19 mouse cellular contexts compared by ENCODE assay signal in genomic region chr17:11795979-11796378, GRCm38 (mm10).
DNase-seq lines count a peak whose midpoint lies in the region; ATAC-seq and TF ChIP-seq lines count a peak whose summit lies in the region.
"Had no signal": no experiment of that assay in that cellular context is flagged by ENCODE, and none has a peak within 500 bp of the region (broad histone marks: within the 10 kb centered on the region; RNA-seq: fewer than 3 reads in every experiment).

No protein-coding gene starts in this region.

- ATAC-seq in megakaryocyte progenitor cell, adult 5-6 weeks (replicated peaks; ENCODE audit: poor library complexity), result peak; percentile 31; the same call in 1 of the 2 replicates
- ATAC-seq: activated CD4-positive, CD25-positive, alpha-beta regulatory T cell, adult 4 months; CD4-positive, CD25-positive, alpha-beta regulatory T cell, adult 4 months; Patski had no signal

- no peaks in the 10 kb centered on the region for H3K27me3 ChIP-seq in MEL (ENCODE audit: control insufficient read depth in 1 of 2, insufficient read depth in 2 of 2, low read length in 2 of 2)

- TF ChIP-seq EP300 in MEL (IDR thresholded peaks at IDR 0.05; ENCODE audit: low read depth in 1 of 2, low read length in 2 of 2), result peak; percentile 40 to 50; a peak in 2 of 4 replicates

- no peak overlapping the region for H3K4me3 ChIP-seq in MEL (ENCODE audit: control insufficient read depth in 1 of 2, insufficient read depth in 1 of 2, low read depth in 2 of 2, low read length in 2 of 2)

- intact Hi-C loops in left cerebral cortex, postnatal 14 days (cut with DNase I), result no loop called here

- TF ChIP-seq POLR2A in MEL (IDR thresholded peaks at IDR 0.05; ENCODE audit: control insufficient read depth in 1 of 2, insufficient read depth in 1 of 2, low read depth in 1 of 2, low read length in 2 of 2, poor library complexity in 1 of 2), result no peak

- DNase-seq in MEL (ENCODE audit: low read depth, low spot score), result peak; percentile 68
- DNase-seq in right cerebral cortex, postnatal 4 days, result no peak
- DNase-seq in left cerebral cortex, postnatal 14 days (ENCODE audit: low spot score in 2 of 2), result no peak
- DNase-seq: adrenal gland, adult 2 months; adrenal gland, adult 8-10 months; adrenal gland, postnatal 10 days; adrenal gland, postnatal 14 days; adrenal gland, postnatal 25 days; adrenal gland, postnatal 36 days; B cell, adult 2 months; cerebellum, adult 11 months; cerebellum, adult 11-12 months; cerebellum, adult 18-20 months; cerebellum, adult 2 months had no signal

- H3K4me1 ChIP-seq in MEL (ENCODE audit: control insufficient read depth in 1 of 2, insufficient read depth in 2 of 2, low read length in 2 of 2), result peaks cover 2 to 5% of the 10 kb centered on the region in 2 experiments; a peak in 1 of 4 replicates

- no peaks in the 10 kb centered on the region for H3K9me3 ChIP-seq in MEL (replicated peaks; ENCODE audit: insufficient read depth, low read length)
- H3K9me3 ChIP-seq: G1E had no signal

- TF ChIP-seq RAD21 in MEL (IDR thresholded peaks at IDR 0.05; ENCODE audit: low read depth, low read length), result no peak

- no peak overlapping the region for H3K27ac ChIP-seq in MEL (ENCODE audit: control insufficient read depth, low read depth, low read length)

- no peak overlapping the region for H3K9ac ChIP-seq in MEL (ENCODE audit: control insufficient read depth, low read depth, low read length, poor library complexity, severe bottlenecking)

- H3K36me3 ChIP-seq in MEL (ENCODE audit: control insufficient read depth in 1 of 2, insufficient read depth in 2 of 2, low read length in 2 of 2), result peaks cover 0 to 2% of the 10 kb centered on the region in 2 experiments; a peak in 2 of 4 replicates
- H3K36me3 ChIP-seq: G1E had no signal

- H3K79me2 ChIP-seq in MEL (ENCODE audit: control insufficient read depth, insufficient read depth, low read length, poor library complexity), result no peaks in the 10 kb centered on the region

- TF ChIP-seq CTCF in MEL (IDR thresholded peaks at IDR 0.05 in 2 of 3, conservative IDR thresholded peaks at IDR 0.05 in 1 of 3; ENCODE audit: control insufficient read depth in 1 of 3, insufficient read depth in 1 of 3, low read depth in 2 of 3, low read length in 3 of 3, poor library complexity in 1 of 3, severe bottlenecking in 1 of 3), result no peak

TF ChIP-seq in MEL, 35 proteins besides CTCF, POLR2A, EP300 and RAD21:
- no peak for TF ChIP-seq SMC3 (IDR thresholded peaks at IDR 0.05; ENCODE audit: low read depth, low read length)
- TF ChIP-seq BHLHE40 (IDR thresholded peaks at IDR 0.05; ENCODE audit: borderline replicate concordance, low read depth, low read length), result peak; percentile 97
- peak; percentile 50 for TF ChIP-seq TCF12 (IDR thresholded peaks at IDR 0.05; ENCODE audit: low read depth, low read length)
- TF ChIP-seq GATA1 (IDR thresholded peaks at IDR 0.05; ENCODE audit: low read depth, low read length), result peak; percentile 71
- TF ChIP-seq ETS1 (IDR thresholded peaks at IDR 0.05; ENCODE audit: low read depth, low read length), result peak; percentile 64
- no peak for TF ChIP-seq CHD2 (IDR thresholded peaks at IDR 0.05; ENCODE audit: low read length)
